Mouse (Mus musculus) heart, postnatal 0 days (tissue): Measurements from ENCODE around the gene Gm21732. TPM values are rescaled to one million over a fixed set of nuclear protein-coding genes. Genes with fewer than 3 reads are reported as not detected.
"Not testable (repeated sequence)": the region's sequence is repeated elsewhere in the genome, so short reads cannot be mapped to it uniquely, and the experiment has no call there.

Experiments
- ATAC-seq: fragments of 200-750 bp; cut with Nextera tagmentation; 2 replicates; pipeline ENCODE4 v1.8.0; 2017; ENCODE audit warnings: low read depth, moderate number of reproducible peaks, moderate library complexity; ENCODE audit not compliant: insufficient read depth
- DNase-seq: peaks from one replicate; pipeline ENCODE4 v3.0.0-alpha.2; 2016; ENCODE audit warnings: low spot score
- H3K27ac ChIP-seq: fragments of 300-500 bp; sonication (generic); 2 replicates; pipeline ENCODE4 v1.5.1; 2014; ENCODE audit warnings: low read depth, mild to moderate bottlenecking
- H3K27me3 ChIP-seq: fragments of 300-500 bp; sonication (generic); 2 replicates; pipeline ENCODE4 v1.6.1; 2014; ENCODE audit warnings: low read length, mixed read lengths; ENCODE audit not compliant: control insufficient read depth, insufficient read depth
- H3K36me3 ChIP-seq: fragments of 300-500 bp; sonication (generic); replicated peaks from 2 replicates; pipeline ENCODE4 v1.6.1; 2014; ENCODE audit warnings: low read length, mixed read lengths; ENCODE audit not compliant: control insufficient read depth, insufficient read depth
- H3K4me1 ChIP-seq: fragments of 300-500 bp; sonication (generic); 2 replicates; pipeline ENCODE4 v1.6.1; 2014; ENCODE audit warnings: antibody characterized with exemption; ENCODE audit not compliant: control insufficient read depth, insufficient read depth
- H3K4me2 ChIP-seq: fragments of 300-500 bp; sonication (generic); 2 replicates; pipeline ENCODE4 v1.6.1; 2014; ENCODE audit warnings: low read depth, mild to moderate bottlenecking, low read length, moderate library complexity
- H3K4me3 ChIP-seq: fragments of 300-500 bp; sonication (generic); 2 replicates; pipeline ENCODE4 v1.5.1; 2014; ENCODE audit warnings: low read depth, low read length
- H3K9ac ChIP-seq: fragments of 300-500 bp; sonication (generic); replicated peaks from 2 replicates; pipeline ENCODE4 v1.6.1; 2014; ENCODE audit warnings: low read depth, low read length, mixed read lengths
- H3K9me3 ChIP-seq: fragments of 300-500 bp; sonication (generic); replicated peaks from 2 replicates; pipeline ENCODE4 v1.6.1; 2016; ENCODE audit warnings: low read length; ENCODE audit not compliant: control insufficient read depth
- WGBS: fragments of 180-500 bp; shearing (Covaris S2); extraction: QIAGEN DNeasy Blood & Tissue Kit; methylation state at CpG from one replicate; pipeline ENCODE4 v1.1.7; 2014; 5-methylcytosine and 5-hydroxymethylcytosine counted together
- polyA plus RNA-seq: library from polyadenylated mRNA; unstranded; fragments of >200 nt; fragmentation: Nextera tagmentation; extraction: Ambion mirVana; gene quantifications from 2 replicates; pipeline ENCODE4 v1.2.1, GENCODE M21; 2015
- total RNA-seq: library from RNA; depleted of rRNA; stranded (reverse); fragments of >200 nt; gene quantifications from 2 replicates; pipeline ENCODE4 v1.2.3, GENCODE M21; 2014; ENCODE audit warnings: low replicate concordance; rRNA removed

Gm21732 gene
- total RNA-seq (not detected in 2 replicates), polyA plus RNA-seq (not detected in 2 replicates)

DNA sequence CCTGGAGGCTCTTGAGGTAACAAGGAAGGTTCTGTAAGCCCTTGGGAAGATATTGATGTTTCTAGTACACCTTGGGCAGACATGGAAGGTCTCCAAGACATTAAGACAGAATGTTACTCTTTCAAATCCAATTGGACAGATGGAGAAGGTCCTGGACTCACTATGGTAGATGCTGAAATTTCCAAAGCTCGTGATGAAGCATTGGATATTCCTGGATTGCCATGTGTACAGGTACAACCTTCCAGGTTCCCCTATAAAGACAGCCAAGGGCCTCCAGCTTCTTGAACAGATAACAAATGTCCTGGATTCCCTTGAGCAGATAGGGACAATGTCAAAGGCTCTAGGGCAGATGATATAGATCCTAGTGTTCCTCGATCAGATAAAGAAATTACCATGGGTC is at the start of gene Gm21732:
Gene Gm21732 (minus strand): TSS at position 101 of the 400 bp plus-strand sequence.
- ATAC-seq, H3K4me3 ChIP-seq, H3K27ac ChIP-seq, H3K9me3 ChIP-seq, DNase-seq, H3K4me2 ChIP-seq, H3K9ac ChIP-seq, H3K4me1 ChIP-seq, H3K36me3 ChIP-seq, H3K27me3 ChIP-seq: not testable (repeated sequence)
- no CpG with 5 or more reads among the region's 2 CpGs for WGBS

Other genes starting within 250 kb of the Gm21732 start
- not detected in 2 replicates for gene Gm20897, start 73.5 kb downstream of the Gm21732 start, total RNA-seq
- not detected in 2 replicates for gene Gm20897, start 73.5 kb downstream of the Gm21732 start, polyA plus RNA-seq